Mouse (Mus musculus) kidney, adult 11 months (tissue): Measurements from ENCODE around the gene C2.

ENCODE experiments used
- DNase-seq: peaks from one replicate; pipeline ENCODE4 v3.0.0; 2022

The C2 gene

DNA sequence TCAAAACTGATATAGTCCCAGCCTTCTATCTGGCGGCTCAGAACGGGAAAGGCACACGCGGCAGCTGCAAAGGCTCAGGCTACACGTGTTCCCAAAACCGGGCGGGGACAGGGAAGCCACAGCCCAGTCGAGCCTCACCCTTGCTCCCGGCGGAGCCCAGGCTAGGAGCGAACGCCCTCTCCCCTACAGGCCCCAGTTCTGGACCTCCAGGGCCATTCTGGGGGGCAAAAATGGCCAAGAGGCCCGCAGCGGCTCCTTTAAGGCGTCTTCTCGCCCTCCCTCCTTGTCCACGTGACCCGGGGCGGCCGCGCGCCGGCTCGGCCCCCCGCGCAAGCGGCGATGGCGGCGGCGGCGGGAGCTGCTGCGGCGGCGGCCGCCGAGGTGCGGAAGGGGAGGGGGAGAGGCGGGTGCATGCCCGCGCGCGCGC, at the start of gene C2, which contains the start of gene Ehmt2:
Gene C2, minus strand, starts transcription at position 106 of the 427 bp plus-strand sequence.
Gene Ehmt2, plus strand, starts transcription at position 310 of the 427 bp plus-strand sequence.
- DNase-seq, result peak; percentile 79

DNA sequence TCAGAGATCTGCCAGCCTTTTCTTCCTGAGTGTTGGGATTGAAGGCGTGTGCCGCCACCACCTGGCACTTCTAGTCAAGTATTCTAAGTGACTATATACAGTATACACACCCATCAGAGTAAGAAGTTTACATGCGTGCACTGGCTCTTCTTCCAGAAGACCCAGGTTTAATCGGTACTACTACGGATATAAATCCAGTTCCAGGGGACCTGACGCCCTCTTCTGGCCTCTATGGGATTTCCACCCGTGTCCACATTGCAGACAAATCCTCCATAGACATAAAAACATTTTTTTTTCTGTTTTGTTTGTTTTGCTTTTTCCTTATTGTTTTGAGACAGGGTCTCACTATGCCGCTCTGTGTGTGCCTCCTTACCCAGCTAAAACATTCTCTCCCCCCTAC, 49.5 kb upstream of the C2 start:
- DNase-seq, result peak; percentile 58

DNA sequence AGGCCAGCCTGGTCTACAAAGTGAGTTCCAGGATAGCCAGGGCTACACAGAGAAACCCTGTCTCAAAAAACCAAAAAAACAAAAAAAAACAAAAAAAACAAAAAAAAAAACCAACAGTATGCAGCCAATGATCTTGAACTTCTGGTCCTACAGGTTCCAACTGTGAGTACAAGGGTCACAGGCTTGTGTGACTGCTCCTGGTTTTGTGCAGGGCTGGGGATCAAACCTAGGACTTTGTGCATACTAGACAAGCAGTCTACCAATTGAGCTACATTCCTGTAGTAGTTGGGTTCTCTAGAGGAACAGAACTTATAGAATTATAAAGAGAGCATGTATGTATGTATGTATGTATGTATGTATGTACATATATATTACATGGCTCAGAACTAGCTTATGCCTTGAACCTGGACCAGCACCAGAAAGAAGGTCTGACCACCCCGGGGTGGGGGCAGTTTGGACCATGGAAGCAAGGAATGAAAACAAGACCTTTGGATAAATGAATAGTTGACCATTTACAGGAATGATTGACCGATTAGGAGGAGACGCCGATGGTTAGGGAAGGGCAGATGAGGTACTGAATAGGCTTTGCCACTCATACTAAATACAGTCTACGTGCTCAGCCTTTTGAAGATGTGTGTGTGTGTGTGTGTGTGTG, 48.5 kb upstream of the C2 start:
- DNase-seq, result peak; percentile 77

DNA sequence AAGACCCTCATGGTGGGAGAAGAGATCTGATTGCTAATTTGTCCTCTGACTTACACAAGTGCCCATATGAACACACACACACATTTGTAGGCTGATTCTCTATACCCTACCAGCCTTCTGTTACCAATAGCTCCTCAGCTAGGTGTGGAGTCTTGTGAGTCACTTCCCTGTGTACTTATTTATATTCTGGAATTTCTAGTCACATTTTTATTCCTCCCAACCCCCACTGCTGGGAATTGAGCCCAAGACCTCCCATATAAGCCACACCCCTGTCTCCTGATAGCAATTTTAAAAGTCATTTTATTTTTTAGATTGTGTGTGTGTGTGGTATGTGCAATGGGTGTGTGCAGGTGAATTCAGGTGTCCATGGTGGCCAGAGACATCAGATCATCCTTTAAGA, 46.3 kb upstream of the C2 start:
- peak; percentile 47 for DNase-seq

DNA sequence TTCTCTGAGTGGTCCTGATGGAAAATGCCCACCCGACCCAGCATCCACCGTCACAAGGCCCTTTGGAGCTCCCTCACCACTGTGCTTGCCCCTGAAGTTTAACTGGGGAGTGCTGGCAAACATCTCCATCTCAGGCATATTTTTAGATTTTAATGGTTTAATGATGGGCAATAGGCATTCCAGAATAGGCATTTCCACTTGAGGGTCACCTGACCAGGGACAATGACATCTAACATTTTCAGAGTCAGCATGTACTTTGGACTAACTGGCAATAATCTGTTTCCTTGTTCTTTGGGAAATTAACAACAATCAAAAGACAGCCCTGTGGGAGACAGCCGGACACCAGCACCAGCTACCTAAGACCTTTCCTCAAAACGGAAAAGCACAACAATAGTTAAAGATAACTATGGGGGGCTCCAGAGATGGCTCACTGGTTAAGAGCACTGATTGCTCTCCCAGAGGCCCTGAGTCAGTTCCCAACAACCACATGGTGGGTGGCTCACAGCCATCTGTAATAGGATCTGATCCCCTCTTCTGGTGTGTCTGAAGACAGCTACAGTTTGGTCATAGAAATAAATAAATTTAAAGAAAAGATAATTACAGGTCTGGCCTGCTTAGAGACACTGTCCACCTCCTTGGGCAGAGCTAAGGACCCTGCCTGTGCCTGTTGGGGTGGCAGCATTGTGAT, 45.2 kb upstream of the C2 start:
- DNase-seq, result peak; percentile 51

DNA sequence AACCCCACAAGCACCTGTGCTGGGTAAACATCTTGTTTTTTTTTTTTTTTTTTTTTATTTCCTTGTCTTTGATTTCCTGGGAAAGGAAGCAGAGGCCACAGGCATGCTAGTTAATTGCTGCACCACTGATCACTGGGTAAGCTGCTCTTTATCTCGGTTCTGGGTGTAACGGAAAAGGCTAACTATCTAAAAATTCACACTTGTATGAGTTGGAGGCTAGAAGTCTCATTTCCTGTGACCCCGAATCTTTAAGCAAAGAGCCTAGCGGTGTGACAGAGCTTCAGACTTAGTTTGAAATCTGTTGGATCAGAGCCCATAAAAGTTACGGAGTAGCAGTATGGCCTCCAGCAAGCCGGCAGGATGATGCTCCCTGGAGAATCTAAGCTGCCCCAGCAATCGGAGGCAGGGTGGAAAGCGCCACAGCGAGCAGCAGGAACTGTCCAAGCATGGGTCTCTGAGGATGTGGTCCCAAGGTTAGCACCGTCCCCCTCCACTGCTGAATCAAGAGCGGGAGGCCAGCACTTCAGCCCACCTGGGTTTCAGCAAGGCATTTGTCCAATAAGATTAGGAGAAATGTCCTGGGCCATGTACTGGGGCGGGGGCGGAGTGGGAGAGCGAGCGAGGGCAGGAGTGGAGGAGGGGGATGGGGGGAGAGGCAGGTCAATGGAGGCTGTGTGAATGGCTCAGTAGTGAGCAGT, 43.4 kb upstream of the C2 start:
- DNase-seq, result no peak

DNA sequence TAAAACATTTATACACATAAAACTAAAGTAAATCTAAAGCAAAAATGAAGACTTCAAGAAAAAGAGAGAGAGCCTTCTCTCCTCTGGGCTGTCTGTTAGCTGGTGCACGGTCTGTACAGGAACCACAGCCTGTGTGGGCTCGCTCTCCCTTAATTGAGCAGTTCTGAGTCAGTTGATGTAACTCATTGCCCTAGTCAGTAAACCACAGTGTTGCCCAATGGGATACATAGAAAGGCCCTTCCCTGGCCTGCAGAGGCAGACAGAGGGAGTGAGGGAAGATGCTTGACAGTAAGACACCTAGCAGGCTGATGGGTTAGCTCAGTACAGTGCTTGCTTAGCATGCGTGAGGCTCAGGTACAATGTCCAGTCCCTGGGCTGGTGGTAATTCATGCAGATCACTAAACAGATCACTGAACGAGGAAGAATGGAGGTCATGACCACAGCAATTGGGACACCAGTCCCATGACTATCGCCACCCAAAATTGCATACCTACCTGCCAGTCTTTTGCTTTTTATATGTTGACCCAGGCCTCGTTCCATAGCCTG, 40.0 kb upstream of the C2 start:
- DNase-seq, result peak; percentile 83

DNA sequence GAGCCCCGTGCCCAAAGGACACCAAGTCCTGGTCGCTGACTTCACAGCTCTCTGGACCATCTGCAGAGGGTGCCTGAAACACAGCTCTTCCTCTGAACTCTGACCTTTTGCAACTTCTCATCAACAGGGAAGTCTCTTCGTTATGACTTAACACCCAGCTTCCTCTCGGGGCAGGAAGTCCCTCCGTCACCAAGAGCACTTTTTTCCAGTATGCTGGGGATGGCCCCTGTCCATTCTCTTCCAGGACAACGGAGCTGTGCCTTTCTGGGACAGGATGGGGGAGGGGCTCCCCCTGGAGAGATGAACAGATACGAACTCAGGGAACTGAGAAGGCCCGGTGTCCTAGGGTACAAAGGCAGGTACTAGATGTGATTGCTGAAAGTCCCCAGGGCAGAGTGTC, 36.8 kb upstream of the C2 start:
- DNase-seq, result no peak

DNA sequence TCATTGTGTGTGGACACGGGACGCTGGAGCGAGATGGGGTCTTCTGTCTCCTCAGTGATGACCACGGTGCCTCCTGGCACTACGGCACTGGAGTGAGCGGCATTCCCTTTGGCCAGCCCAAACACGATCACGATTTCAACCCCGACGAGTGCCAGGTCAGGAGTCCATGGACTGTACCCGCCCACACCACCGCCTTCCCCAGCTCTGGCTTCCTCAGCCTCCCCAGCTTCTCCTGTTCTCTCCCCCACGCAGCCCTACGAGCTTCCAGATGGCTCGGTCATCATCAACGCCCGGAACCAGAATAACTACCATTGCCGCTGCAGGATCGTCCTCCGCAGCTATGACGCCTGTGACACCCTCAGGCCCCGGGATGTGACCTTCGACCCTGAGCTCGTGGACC, 36.0 kb upstream of the C2 start:
- DNase-seq, result peak; percentile 75

DNA sequence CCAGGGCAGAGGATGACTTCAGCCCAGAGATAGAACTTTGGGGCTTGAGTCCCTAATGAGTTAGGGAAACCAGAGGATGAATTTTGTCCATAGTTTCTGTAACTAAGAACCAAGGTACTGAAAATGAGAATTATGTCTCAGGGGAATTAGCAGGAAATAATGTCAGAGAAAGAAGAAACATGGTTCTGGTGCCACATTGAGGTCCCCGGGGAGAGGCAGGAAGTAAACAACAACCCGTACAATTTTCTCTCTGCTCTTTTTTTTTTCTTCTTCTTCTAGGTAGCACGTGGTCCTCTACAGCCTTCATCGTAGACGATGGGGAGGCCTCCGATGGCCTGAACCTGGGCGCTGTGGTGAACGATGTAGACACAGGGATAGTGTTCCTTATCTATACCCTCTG, 34.2 kb upstream of the C2 start:
- no peak for DNase-seq

DNA sequence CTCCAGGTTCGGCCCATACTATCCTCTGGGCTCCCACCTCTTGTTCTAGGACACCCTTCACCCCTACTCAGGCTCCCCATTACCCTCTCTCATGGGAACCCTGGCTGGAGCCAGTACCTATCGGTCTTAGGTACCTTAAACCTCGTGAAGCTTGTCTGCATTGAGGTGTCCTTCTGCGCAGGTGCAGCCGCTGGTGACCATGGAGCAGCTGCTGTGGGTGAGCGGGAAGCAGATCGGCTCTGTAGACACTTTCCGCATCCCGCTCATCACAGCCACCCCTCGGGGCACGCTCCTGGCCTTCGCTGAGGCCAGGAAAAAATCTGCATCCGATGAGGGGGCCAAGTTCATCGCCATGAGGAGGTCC, 33.7 kb upstream of the C2 start:
- DNase-seq, result no peak

DNA sequence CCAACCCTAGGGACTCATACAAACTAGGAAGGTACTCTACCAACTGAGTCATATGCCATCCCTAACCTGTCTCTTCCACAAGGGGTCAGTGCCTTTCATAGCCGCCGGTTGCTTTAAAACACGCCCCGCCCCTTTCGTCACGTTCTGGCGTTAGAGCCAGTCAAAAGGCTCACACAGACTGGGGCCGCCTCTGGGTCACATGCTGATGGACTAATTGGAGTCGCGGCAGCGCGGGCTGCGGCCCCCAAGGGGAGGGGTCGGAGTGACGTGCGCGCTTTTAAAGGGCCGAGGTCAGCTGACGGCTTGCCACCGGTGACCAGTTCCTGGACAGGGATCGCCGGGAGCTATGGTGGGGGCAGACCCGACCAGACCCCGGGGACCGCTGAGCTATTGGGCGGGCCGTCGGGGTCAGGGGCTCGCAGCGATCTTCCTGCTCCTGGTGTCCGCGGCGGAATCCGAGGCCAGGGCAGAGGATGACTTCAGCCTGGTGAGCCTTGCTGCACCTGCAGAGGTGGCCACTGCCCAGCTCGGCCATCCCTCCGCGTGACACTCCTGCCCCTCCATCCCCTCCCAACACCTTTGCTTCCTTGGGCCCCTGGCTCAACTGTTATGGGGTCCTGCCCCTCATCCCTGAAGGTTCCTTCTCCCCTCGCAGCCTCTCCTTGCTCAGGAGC, 33.1 kb upstream of the C2 start, which contains the start of gene Neu1:
Gene Neu1, plus strand, starts transcription at position 193 of the 674 bp plus-strand sequence.
- peak; percentile 99 for DNase-seq

DNA sequence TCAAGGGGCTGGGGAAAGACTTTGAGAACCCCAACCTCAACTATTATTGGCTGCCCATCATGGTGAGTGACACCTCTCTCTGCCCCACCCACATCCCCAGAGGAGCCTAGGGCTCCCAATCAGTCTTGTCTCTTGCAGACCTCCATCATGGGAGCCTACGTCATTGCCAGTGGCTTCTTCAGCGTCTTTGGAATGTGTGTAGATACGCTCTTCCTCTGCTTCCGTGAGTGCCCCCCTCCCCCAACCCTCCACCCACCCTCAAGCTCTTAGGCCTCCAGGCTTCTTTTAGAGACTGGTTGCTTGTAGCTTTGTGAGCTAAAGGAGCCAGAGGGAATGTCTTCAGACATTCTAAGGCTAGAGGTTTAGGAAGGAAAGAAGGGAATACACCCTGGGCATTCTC, 30.8 kb upstream of the C2 start:
- no peak for DNase-seq

DNA sequence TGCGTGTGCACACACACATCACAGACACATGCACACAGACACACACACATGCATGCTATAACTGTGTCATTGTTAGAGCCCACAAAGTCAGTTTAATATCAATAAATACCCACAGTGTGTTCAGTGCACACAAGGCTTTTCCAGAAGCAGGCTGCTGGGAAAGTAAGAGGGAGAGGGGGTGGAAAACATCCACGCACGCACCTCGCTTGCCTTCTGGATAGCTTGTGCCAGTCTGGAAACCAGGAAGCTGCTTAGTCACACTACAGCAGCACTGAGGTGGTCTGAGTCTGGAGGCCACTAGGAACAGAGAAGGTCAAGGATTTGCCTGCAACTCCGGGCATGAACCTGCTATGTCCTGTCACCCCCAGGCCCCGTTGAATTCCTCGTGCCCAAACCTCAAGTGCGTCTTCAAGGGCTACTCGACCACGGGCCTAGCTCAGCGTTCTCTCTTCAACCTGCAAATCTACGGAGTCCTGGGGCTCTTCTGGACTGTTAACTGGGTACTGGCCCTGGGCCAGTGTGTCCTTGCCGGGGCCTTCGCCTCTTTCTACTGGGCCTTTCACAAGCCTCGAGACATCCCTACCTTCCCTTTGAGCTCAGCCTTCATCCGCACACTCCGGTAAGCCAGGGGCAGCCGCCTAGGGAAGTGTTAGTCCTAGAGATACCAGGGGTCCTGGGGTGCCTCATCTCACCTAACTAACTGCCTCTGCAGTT, 29.4 kb upstream of the C2 start:
- no peak for DNase-seq

DNA sequence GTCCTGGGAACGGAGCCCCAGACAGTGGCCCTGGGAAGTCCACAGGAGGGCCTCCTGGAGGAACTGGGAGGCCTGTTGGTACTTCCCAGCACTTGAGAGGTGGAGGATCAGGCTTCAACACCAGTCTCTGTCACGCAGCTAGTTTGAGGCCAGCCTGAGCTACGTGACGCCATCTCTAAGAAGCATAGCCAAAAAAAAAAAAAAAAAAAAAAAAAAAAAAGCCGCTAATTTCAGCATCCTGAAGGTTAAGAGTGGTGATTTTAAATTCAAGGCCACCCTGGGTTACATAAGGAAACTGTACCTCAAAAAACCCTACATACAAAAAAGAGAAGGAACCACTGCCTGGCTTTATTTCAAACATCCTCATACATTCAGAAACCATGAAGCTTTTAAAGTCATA, 26.2 kb upstream of the C2 start:
- no peak for DNase-seq

DNA sequence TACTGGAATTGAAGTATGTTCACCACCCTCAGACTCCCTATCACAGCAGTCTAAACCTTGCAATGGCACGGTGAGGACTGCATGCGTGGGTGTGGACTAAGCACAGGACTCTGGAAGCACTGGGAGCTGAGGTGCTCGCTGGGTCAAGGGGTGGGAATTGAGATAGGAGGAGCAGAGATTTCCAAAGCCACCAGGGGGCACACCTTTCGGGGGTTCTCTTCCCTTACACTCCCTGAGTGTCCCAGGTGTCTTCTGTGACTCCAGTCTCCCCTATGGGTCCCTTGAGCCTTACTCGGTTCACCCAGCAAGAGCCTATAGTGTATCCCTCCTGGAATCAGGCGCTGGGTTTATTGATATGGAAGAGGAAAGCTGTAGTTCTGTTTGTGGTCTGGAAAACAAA, 24.9 kb upstream of the C2 start:
- DNase-seq, result no peak

DNA sequence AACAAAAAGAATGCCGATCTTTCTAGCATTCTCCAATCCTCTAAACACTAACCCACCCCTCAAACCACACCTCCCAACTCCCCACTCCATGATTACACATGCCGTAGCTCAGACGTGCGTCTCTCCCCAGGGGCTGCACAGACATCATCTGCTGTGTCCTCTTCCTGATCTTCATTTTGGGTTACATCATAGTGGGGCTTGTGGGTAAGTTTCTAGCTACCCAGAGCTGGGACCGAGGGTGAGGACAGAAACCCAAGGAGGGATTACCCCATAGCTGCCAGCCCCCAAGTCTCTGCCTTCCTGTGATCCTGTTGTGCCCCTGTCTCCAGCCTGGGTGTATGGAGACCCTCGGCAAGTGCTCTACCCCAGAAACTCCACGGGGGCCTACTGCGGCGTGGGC, 19.1 kb upstream of the C2 start:
- DNase-seq, result no peak

DNA sequence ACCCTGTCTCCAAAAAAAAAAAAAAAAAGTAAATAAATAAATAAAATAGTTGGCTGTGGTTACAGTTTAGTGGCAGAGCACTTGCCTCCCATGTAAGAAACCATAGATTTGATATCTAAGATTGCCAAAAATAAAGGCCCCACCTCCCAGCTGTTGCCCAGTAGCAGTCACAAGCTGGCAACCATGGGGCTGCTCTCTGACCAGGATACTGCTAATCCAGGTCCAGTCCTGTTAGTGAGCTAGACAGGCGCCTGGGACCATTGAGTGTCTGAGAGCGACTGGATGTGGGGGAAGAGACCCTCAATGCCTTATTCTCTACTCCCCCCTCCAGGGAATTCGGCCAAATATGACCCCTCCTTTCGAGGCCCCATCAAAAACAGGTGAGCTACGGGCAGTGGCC, 18.3 kb upstream of the C2 start:
- no peak for DNase-seq

DNA sequence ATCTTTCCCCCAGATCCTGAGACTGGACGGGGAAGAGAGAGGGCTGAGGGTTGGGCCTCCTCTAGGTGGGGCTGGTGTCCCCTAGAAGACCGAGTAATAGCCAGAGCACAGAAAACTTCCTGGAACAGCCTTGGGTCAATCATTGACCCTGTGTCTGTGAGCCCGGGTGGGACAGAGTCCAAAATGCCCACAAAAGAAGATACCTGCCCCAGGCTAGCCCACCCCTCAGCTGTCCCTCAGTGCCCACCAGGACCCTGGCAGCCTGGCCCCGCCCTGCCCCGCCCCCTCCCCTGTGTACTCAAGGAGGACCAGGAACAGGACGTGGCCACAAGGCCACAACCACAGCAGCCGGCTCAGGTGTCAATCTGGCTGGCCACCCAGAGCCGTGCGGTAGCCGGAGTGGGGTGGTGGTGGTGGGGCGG, 17.4 kb upstream of the C2 start:
- DNase-seq, result peak; percentile 87

DNA sequence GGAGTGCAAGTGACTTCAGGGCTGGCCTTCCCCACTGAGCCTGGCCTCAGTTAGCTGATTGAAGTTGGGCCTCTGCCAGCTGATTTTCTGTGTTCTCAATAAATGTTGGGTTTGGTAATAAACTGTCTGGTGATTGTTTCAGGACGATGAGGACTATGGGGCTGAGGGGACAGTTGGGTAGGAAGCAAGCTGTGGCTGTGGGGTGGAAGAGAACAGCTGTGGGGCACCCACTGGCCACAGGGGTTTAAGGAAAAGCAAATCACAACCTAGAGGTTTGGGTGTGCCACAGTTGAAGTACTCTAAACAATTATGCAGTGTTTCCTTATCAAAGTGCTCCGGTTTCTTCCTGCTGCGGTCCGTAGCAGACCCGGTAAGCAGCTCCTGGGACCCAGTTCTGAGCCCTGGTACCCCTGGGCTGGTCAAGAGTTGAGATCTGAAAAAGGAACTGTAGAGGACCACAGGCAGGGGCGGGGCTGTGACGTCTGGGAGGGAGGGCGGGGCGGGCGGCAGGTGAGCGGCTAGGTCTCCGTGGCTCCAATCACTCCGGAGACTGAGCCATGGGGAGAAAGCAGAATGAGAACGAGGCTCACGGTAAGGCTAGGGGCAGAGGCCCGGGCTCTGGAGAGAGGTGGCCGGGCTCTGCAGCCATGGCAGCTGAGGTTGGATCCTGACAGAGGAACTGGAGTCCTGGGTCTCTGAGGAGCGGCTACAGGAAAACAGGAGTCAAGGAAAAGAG, 16.0 kb upstream of the C2 start, which contains the start of gene Slc44a4:
Gene Slc44a4, plus strand, starts transcription at position 537 of the 736 bp plus-strand sequence.
- peak; percentile 48 for DNase-seq

DNA sequence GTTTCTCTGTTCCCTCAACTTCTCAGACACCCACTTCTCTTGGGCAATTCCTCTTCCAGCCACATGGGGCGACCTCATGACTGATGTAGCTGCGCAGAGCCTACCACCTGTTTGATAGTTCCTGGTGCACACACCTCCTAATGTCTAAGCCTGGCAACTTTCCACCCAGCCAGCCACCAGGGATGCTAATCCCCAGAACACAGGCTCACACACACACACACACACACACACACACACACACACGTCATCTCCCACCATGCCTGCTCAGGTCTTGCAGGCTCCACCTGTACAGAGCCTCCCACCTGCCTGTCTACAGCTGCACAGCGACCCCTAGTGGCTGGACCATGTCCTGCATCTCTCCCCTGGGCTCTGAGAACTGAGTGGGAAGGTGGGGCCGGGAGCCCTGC, 13.9 kb upstream of the C2 start:
- peak; percentile 81 for DNase-seq

DNA sequence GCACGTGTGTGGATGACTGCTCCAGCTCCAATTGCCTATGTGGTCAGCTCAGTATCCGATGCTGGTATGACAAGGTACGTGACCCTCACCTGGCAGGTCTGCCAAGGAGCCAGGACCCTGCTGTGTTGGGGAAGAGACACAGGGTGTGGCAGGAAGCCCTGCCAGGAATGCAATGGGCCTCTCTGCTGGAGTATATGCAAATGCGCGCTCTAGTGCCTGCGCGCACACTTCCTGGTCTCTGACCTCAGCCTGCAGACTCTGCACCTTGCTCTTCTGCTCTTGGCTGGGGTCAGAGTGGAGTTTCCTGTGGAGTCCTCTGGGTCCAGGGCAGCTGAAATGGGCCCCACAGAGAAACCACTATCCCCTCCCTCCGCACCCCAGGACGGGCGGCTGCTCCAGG, 12.9 kb upstream of the C2 start:
- DNase-seq, result peak; percentile 73
